Mouse (Mus musculus) embryonic facial prominence, embryonic 14.5 days (tissue): ENCODE results near the gene Gm21083. TPM values are rescaled to one million over a fixed set of nuclear protein-coding genes. Genes with fewer than 3 reads are reported as not detected.
"Not testable (repeated sequence)": the region's sequence is repeated elsewhere in the genome, so short reads cannot be mapped to it uniquely, and the experiment has no call there.

Source experiments
- ATAC-seq: fragments of 200-750 bp; cut with Nextera tagmentation; 2 replicates; pipeline ENCODE4 v1.8.0; 2017; ENCODE audit warnings: low read depth, moderate number of reproducible peaks, moderate TSS enrichment
- DNase-seq: peaks from one replicate; pipeline ENCODE4 v3.0.0-alpha.2; 2015; ENCODE audit warnings: low spot score
- H3K27ac ChIP-seq: fragments of 300-500 bp; sonication (generic); replicated peaks from 2 replicates; pipeline ENCODE4 v1.5.1; 2014; ENCODE audit warnings: low read depth, mild to moderate bottlenecking, low read length, moderate library complexity
- H3K27me3 ChIP-seq: fragments of 300-500 bp; sonication (generic); replicated peaks from 2 replicates; pipeline ENCODE4 v1.6.1; 2014; ENCODE audit warnings: low read length; ENCODE audit not compliant: control insufficient read depth, insufficient read depth
- H3K36me3 ChIP-seq: fragments of 300-500 bp; sonication (generic); 2 replicates; pipeline ENCODE4 v1.6.1; 2014; ENCODE audit warnings: low read length, mixed read lengths; ENCODE audit not compliant: control insufficient read depth, insufficient read depth
- H3K4me1 ChIP-seq: fragments of 300-500 bp; sonication (generic); 2 replicates; pipeline ENCODE4 v1.6.1; 2014; ENCODE audit warnings: antibody characterized with exemption, low read length; ENCODE audit not compliant: control insufficient read depth, insufficient read depth
- H3K4me2 ChIP-seq: fragments of 300-500 bp; sonication (generic); 2 replicates; pipeline ENCODE4 v1.6.1; 2014; ENCODE audit warnings: low read depth, mild to moderate bottlenecking, low read length, moderate library complexity, mixed read lengths
- H3K4me3 ChIP-seq: fragments of 300-500 bp; sonication (generic); 2 replicates; pipeline ENCODE4 v1.5.1; 2014; ENCODE audit warnings: low read depth, mild to moderate bottlenecking, low read length
- H3K9ac ChIP-seq: fragments of 300-500 bp; sonication (generic); 2 replicates; pipeline ENCODE4 v1.6.1; 2014; ENCODE audit warnings: low read depth, mild to moderate bottlenecking, low read length, moderate library complexity, mixed read lengths
- H3K9me3 ChIP-seq: fragments of 300-500 bp; sonication (generic); 2 replicates; pipeline ENCODE4 v1.6.1; 2016; ENCODE audit warnings: low read length; ENCODE audit not compliant: control insufficient read depth
- WGBS: fragments of 180-500 bp; shearing (Covaris S2); extraction: QIAGEN DNeasy Blood & Tissue Kit; methylation state at CpG from one replicate; pipeline ENCODE4 v1.1.7; 2014; 5-methylcytosine and 5-hydroxymethylcytosine counted together
- polyA plus RNA-seq: library from polyadenylated mRNA; unstranded; fragments of >200 nt; fragmentation: Nextera tagmentation; extraction: Ambion mirVana; gene quantifications from 2 replicates; pipeline ENCODE4 v1.2.1, GENCODE M21; 2014

Gene Gm21083
- polyA plus RNA-seq, 1 experiment from 2014 or later = not detected

DNA sequence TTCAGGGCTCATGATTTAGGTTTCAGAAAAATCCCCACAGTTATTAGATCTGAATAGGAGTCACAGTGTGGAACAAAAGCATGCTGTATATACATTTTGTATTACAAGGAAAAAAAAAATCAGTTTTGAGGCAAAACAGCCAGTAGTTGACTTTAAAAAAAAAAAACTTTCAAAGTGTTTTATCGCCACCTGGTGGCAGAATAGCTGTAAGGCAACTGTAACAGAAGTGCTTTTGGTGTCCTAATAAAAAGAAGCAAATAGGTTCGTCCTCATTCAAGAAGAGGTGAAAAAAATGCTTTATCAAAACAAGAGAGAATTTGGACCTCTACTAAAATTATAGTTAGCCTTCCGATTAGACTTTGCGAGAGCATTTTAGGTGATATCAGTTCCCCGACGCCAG is 11.2 kb downstream of the Gm21083 start:
- not testable (repeated sequence) for H3K27me3 ChIP-seq, H3K9ac ChIP-seq, H3K9me3 ChIP-seq, H3K4me3 ChIP-seq, H3K36me3 ChIP-seq, H3K27ac ChIP-seq, ATAC-seq, H3K4me1 ChIP-seq, H3K4me2 ChIP-seq
- DNase-seq = peak; percentile 49
- WGBS = 30% methylated on average over 6 of the region's 6 CpGs

DNA sequence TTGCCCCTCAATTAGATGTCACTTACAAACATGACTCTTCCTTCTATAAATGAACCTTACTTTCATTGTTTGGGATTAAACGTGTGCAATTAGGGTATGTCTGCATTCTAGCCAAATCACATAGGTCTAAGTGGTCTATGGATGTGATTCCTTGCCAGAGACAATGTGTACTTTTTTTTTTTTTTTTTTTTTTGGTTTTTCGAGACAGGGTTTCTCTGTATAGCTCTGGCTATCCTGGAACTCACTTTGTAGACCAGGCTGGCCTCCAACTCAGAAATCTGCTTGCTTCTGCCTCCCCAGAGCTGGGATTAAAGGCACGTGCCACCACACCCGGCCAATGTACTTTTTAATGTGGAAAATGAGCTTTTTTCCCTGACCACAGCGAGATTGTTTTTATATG is 13.5 kb downstream of the Gm21083 start:
- H3K9ac ChIP-seq, DNase-seq, H3K4me1 ChIP-seq, ATAC-seq, H3K9me3 ChIP-seq, H3K36me3 ChIP-seq, H3K27ac ChIP-seq, H3K27me3 ChIP-seq, H3K4me2 ChIP-seq, H3K4me3 ChIP-seq: not testable (repeated sequence)
- WGBS = 62% methylated on average over 5 of the region's 5 CpGs

DNA sequence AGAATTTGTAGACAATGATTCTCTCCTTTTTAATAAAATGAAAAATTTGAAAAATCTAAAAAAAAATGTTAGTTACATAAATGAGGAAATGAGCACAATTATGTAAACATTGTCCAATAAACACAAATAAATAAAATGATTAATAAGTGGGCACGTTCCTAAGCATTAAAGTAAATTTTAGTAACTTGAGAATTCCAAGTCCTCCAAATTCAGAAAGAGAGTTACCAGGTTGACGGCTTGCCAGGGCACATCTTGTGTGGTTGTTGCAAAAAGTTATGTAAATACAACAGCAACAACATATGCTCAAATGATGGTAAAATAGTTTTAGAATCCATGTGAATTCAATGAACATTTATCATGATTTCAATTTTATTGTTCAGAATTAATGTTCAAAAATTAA is 14.4 kb downstream of the Gm21083 start:
- peak; percentile 55; the same call in 1 of the 2 replicates for ATAC-seq
- not testable (repeated sequence) for H3K27me3 ChIP-seq, DNase-seq, H3K27ac ChIP-seq, H3K4me1 ChIP-seq, H3K9me3 ChIP-seq, H3K4me3 ChIP-seq, H3K9ac ChIP-seq, H3K36me3 ChIP-seq, H3K4me2 ChIP-seq
- WGBS = 70% methylated on average over 2 of the region's 2 CpGs

DNA sequence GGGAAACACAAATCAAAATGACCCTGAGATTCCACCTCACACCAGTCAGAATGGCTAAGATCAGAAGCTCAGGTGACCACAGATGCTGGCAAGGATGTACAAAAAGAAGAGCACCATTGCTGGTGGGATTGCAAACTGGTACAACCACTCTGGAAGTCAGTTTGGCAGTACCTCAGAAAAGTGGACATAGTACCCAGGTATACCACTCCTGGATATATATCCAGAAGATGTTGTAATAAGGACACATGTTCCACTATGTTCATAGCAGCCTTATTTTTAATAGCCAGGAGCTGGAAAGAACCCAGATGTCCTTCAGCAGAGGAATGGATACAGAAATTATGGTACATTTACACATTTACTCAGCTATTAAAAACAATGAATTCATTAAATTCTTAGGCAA is 21.7 kb downstream of the Gm21083 start:
- ATAC-seq, H3K36me3 ChIP-seq, H3K9ac ChIP-seq, H3K4me1 ChIP-seq, H3K4me3 ChIP-seq, H3K27ac ChIP-seq, H3K4me2 ChIP-seq, H3K27me3 ChIP-seq, DNase-seq: not testable (repeated sequence)
- peaks cover 18% of the 10 kb centered on the region for H3K9me3 ChIP-seq

DNA sequence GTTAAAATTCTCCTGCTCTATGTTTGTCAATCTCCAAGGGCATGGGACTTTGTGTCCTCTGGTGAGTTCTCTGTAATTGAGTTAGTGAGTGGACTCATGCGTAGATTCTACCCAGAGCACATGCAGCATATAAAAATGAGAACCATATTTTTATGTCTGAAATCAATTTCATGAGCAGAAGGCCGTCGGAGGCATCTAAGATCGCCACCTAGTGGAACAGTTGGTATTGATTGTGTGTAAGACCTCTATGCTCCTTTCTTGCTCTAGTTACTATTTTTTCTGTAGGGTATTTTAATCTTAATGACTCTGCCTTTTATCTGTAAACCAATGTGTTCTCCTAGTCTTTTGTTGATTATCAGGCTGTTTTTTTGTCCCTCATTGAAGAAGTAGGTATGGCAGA is 23.2 kb downstream of the Gm21083 start:
- not testable (repeated sequence) for H3K9ac ChIP-seq, H3K36me3 ChIP-seq, H3K27ac ChIP-seq, H3K4me3 ChIP-seq, H3K4me1 ChIP-seq, ATAC-seq, H3K4me2 ChIP-seq, H3K27me3 ChIP-seq
- peaks cover 17% of the 10 kb centered on the region for H3K9me3 ChIP-seq
- WGBS = 42% methylated on average over 4 of the region's 4 CpGs
- peak; percentile 15 for DNase-seq

DNA sequence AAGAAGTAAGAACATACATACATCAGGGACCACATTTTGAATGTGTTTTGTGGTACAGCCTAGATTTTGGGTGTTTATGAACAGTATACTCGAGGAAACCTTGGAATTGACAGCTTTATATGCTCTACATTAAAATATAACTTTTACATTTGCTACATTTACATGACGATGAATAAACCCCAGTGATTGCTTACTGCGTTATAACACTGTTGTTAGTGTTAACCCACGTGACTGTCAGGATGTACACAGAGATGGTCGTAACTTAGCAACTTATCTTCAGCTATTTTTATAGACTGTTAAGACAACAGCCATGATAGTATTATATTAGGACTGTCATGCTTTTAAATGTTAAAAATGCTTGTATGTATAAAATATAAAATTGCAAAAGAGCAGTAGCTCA is 24.3 kb downstream of the Gm21083 start:
- WGBS = 54% methylated on average over 5 of the region's 5 CpGs
- not testable (repeated sequence) for H3K4me3 ChIP-seq, H3K9ac ChIP-seq, H3K4me2 ChIP-seq, DNase-seq, H3K27me3 ChIP-seq, H3K36me3 ChIP-seq, H3K27ac ChIP-seq, H3K4me1 ChIP-seq
- ATAC-seq = 0 out of 2 replicates have a peak, but pooled peaks have one; percentile 57
- peaks cover 19% of the 10 kb centered on the region for H3K9me3 ChIP-seq

DNA sequence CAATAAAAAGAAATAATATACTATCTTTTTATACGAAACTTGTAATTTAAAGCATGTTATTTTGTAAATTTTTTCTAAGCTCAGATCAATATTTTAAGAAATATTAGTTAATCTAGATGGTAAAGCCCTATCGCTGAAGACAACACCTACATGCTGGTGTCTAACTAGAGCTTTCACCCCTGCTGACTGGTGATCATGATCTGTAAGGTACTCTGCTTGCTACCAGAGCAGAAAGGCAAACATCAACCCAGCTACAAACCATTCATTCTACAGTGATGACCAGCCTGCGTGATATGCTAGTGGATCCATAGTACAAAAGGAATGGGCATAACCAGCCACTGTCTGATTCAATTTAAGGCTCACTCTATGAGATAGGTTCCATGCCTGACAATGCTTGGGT is 24.8 kb downstream of the Gm21083 start:
- peaks cover 24% of the 10 kb centered on the region for H3K9me3 ChIP-seq
- not testable (repeated sequence) for H3K36me3 ChIP-seq, H3K9ac ChIP-seq, H3K27ac ChIP-seq, H3K4me2 ChIP-seq, H3K27me3 ChIP-seq, DNase-seq, H3K4me1 ChIP-seq, H3K4me3 ChIP-seq
- WGBS = 69% methylated on average over 3 of the region's 3 CpGs
- ATAC-seq = peak; percentile 50; the same call in 1 of the 2 replicates

DNA sequence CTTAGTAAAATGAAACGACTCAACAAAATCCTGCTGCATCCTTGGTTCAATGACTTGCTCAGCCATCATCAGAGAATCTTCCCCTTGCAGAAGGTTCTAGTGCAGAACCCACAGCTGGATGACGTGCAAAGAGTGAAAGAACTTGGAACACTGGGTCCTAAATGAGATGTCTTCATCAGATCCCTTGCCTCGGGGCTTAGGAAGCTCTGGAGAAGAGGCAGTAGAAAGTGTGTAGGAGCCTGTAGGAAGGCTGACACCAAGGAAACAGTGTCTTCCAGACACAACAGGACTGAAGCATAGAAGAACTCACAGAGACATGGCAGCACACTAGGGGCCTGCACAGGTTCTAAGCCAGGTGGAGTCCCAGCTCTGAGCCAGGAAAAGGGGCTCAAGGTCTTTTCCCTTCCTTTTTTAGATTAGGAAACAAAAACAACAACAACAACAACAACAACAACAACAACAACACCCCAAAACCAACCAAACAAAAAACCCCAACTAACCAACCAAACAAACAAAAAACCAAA is 25.4 kb downstream of the Gm21083 start:
- H3K27me3 ChIP-seq, ATAC-seq, H3K9ac ChIP-seq, DNase-seq, H3K4me2 ChIP-seq, H3K27ac ChIP-seq, H3K4me3 ChIP-seq, H3K36me3 ChIP-seq, H3K4me1 ChIP-seq: not testable (repeated sequence)
- WGBS = 56% methylated on average over 3 of the region's 3 CpGs
- H3K9me3 ChIP-seq = peaks cover 24% of the 10 kb centered on the region

DNA sequence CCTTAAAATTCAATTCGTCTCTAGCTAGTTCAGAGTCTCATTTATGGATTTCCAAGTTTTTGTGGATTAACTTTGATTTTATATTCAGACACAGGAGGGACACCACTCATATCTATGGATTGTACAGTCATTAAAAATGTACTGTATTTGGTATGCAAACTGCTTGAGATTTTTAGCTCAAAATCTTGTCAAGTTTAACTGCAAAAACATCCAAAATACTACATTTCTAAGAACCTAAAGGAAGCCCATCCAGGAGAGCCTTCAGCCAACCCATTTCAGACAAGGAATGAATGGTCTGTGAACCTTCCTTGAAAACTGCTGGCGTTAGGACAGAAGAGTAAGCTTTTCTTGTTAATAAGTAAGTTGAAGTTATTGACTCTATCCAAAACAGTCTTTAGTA is 25.9 kb downstream of the Gm21083 start:
- H3K4me1 ChIP-seq, H3K27me3 ChIP-seq, H3K4me3 ChIP-seq, H3K36me3 ChIP-seq, ATAC-seq, H3K9ac ChIP-seq, DNase-seq, H3K4me2 ChIP-seq, H3K27ac ChIP-seq: not testable (repeated sequence)
- H3K9me3 ChIP-seq = peaks cover 24% of the 10 kb centered on the region
- 65% methylated on average over 2 of the region's 2 CpGs for WGBS
